In the genomic region with DNA sequence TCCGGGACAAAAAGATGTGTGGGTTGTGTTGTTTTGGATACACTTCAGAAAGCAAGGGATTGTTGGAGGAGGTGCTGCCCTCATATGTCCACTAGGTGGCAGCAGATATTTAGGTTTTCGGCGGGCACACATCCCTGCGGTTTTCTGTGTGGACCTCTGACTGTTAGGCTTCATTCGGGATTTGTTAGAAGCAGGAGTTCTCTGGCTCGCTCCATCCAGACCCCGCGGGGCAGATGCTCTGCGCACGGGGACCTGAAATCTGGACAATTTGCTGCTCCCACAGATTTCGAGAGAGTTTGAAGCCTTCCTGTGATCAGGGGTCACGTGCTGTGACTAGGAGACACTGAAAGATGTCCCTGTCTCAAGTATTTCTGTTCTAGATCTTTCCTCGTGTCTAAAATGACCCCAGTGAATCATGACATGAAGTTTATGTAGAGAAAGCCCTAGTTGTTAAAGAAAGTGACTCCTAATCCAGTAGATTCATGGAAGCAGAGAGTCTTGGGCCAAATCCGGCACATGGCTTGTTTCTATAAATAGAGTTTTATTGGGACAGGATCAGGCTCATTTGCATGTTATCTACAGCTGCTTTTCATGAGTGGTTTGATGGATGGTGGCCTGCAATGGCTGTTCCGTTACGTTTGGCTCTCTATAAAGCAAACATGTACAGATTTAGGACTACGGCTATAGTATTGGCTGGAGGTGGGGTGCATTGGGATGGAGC, we compare ENCODE assay signal across 8 mouse cellular contexts. TPM values are rescaled to one million over a fixed set of nuclear protein-coding genes. Genes with fewer than 3 reads are reported as not detected.
DNase-seq lines count a peak whose midpoint lies in the region; ATAC-seq lines count a peak whose summit lies in the region.

No protein-coding gene starts in this region.

- peak; percentile 45; the same call in 1 of the 2 replicates for ATAC-seq in intestine, embryonic 16.5 days
- no peak for ATAC-seq in limb, embryonic 12.5 days (ENCODE audit: insufficient number of reproducible peaks, insufficient read depth, low FRiP score, low TSS enrichment, low read depth)
- ATAC-seq in midbrain, embryonic 13.5 days, result peak; percentile 54; the same call in 1 of the 2 replicates

- peaks cover 39% of the 10 kb centered on the region for H3K27me3 ChIP-seq in embryonic facial prominence, embryonic 10.5 days (replicated peaks; ENCODE audit: low read depth, poor library complexity, severe bottlenecking)
- peaks cover 17% of the 10 kb centered on the region; the same call in 1 of the 2 replicates for H3K27me3 ChIP-seq in intestine, embryonic 16.5 days (replicated peaks; ENCODE audit: control insufficient read depth, insufficient read depth, low read length)
- peaks cover 33% of the 10 kb centered on the region for H3K27me3 ChIP-seq in limb, embryonic 12.5 days
- peaks cover 31% of the 10 kb centered on the region for H3K27me3 ChIP-seq in midbrain, embryonic 13.5 days

- DNase-seq in layer of hippocampus, adult 11-12 months (ENCODE audit: low spot score), result peak; percentile 79
- no peak for DNase-seq in layer of hippocampus, adult 9-10 months (ENCODE audit: low spot score)
- peak; percentile 81 for DNase-seq in embryonic facial prominence, embryonic 10.5 days (ENCODE audit: low spot score)
- DNase-seq in heart, adult 11 months, result peak; percentile 93
- peak; percentile 62 for DNase-seq in spleen, adult 12 weeks (ENCODE audit: low spot score)

- no peaks in the 10 kb centered on the region for H3K9me3 ChIP-seq in embryonic facial prominence, embryonic 10.5 days
- no peaks in the 10 kb centered on the region for H3K9me3 ChIP-seq in intestine, embryonic 16.5 days (ENCODE audit: control insufficient read depth, low read length)
- no peaks in the 10 kb centered on the region for H3K9me3 ChIP-seq in limb, embryonic 12.5 days
- no peaks in the 10 kb centered on the region for H3K9me3 ChIP-seq in midbrain, embryonic 13.5 days

- peak overlapping the region; percentile 50 for H3K4me2 ChIP-seq in intestine, embryonic 16.5 days (ENCODE audit: low read depth, low read length)
- H3K4me2 ChIP-seq in limb, embryonic 12.5 days, result peak overlapping the region; percentile 40
- peak overlapping the region; percentile 45 for H3K4me2 ChIP-seq in midbrain, embryonic 13.5 days (replicated peaks)

- H3K4me3 ChIP-seq in embryonic facial prominence, embryonic 10.5 days, result peak overlapping the region; percentile 38; the same call in 1 of the 2 replicates
- peak overlapping the region; percentile 31 for H3K4me3 ChIP-seq in intestine, embryonic 16.5 days (ENCODE audit: low read length)
- no peak overlapping the region for H3K4me3 ChIP-seq in limb, embryonic 12.5 days (replicated peaks)
- 0 out of 2 replicates have a peak overlapping the region, but pooled peaks have one; percentile 15 for H3K4me3 ChIP-seq in midbrain, embryonic 13.5 days (replicated peaks)

- no peak overlapping the region for H3K9ac ChIP-seq in intestine, embryonic 16.5 days (ENCODE audit: low read depth, low read length)
- H3K9ac ChIP-seq in limb, embryonic 12.5 days (replicated peaks), result no peak overlapping the region
- H3K9ac ChIP-seq in midbrain, embryonic 13.5 days (replicated peaks), result no peak overlapping the region; the same call in 1 of the 2 replicates

- no peaks in the 10 kb centered on the region for H3K36me3 ChIP-seq in embryonic facial prominence, embryonic 10.5 days (replicated peaks)
- H3K36me3 ChIP-seq in intestine, embryonic 16.5 days (ENCODE audit: control insufficient read depth, insufficient read depth, low read length), result no peaks in the 10 kb centered on the region
- H3K36me3 ChIP-seq in limb, embryonic 12.5 days, result no peaks in the 10 kb centered on the region
- H3K36me3 ChIP-seq in midbrain, embryonic 13.5 days, result no peaks in the 10 kb centered on the region

- 22% methylated on average over 17 of the region's 17 CpGs for WGBS in embryonic facial prominence, embryonic 10.5 days
- WGBS in intestine, embryonic 16.5 days, result 7% methylated on average over 17 of the region's 17 CpGs
- 16% methylated on average over 17 of the region's 17 CpGs for WGBS in limb, embryonic 12.5 days
- WGBS in midbrain, embryonic 13.5 days, result 16% methylated on average over 17 of the region's 17 CpGs

- H3K27ac ChIP-seq in embryonic facial prominence, embryonic 10.5 days (replicated peaks), result no peak overlapping the region
- H3K27ac ChIP-seq in intestine, embryonic 16.5 days (ENCODE audit: low read length), result no peak overlapping the region
- no peak overlapping the region for H3K27ac ChIP-seq in limb, embryonic 12.5 days
- no peak overlapping the region for H3K27ac ChIP-seq in midbrain, embryonic 13.5 days

- peaks cover 12% of the 10 kb centered on the region for H3K4me1 ChIP-seq in embryonic facial prominence, embryonic 10.5 days
- peaks cover 10% of the 10 kb centered on the region for H3K4me1 ChIP-seq in intestine, embryonic 16.5 days (ENCODE audit: control insufficient read depth, insufficient read depth, low read length)
- peaks cover 16% of the 10 kb centered on the region for H3K4me1 ChIP-seq in limb, embryonic 12.5 days (replicated peaks)
- H3K4me1 ChIP-seq in midbrain, embryonic 13.5 days (replicated peaks), result peaks cover 18% of the 10 kb centered on the region

RNA-seq across cellular contexts. Expression of a gene that starts 15.5 kb away (rescaled TPM):
- polyA plus RNA-seq in embryonic facial prominence, embryonic 10.5 days (2016; fragmentation: Nextera tagmentation; extraction: Ambion mirVana), result 65.2 and 65.9 TPM in 2 replicates
- 62.6 and 65.0 TPM in 2 replicates for polyA plus RNA-seq in intestine, embryonic 16.5 days (2015; fragmentation: Nextera tagmentation; extraction: Ambion mirVana)
- 72.9 and 73.8 TPM in 2 replicates for polyA plus RNA-seq in limb, embryonic 12.5 days (2016; fragmentation: Nextera tagmentation; extraction: Ambion mirVana)
- 74.0 and 75.3 TPM in 2 replicates for polyA plus RNA-seq in midbrain, embryonic 13.5 days (2015; fragmentation: Nextera tagmentation; extraction: Ambion mirVana)

RNA-seq across cellular contexts. Expression of a gene that starts 22.8 kb away (rescaled TPM):
- polyA plus RNA-seq in embryonic facial prominence, embryonic 10.5 days (2016; fragmentation: Nextera tagmentation; extraction: Ambion mirVana), result 343 and 353 TPM in 2 replicates
- 462 and 467 TPM in 2 replicates for polyA plus RNA-seq in intestine, embryonic 16.5 days (2015; fragmentation: Nextera tagmentation; extraction: Ambion mirVana)
- 510 and 528 TPM in 2 replicates for polyA plus RNA-seq in limb, embryonic 12.5 days (2016; fragmentation: Nextera tagmentation; extraction: Ambion mirVana)
- 601 and 620 TPM in 2 replicates for polyA plus RNA-seq in midbrain, embryonic 13.5 days (2015; fragmentation: Nextera tagmentation; extraction: Ambion mirVana)

RNA-seq across cellular contexts. Expression of a gene that starts 31.4 kb away (rescaled TPM):
- 127 and 133 TPM in 2 replicates for polyA plus RNA-seq in embryonic facial prominence, embryonic 10.5 days (2016; fragmentation: Nextera tagmentation; extraction: Ambion mirVana)
- 146 and 155 TPM in 2 replicates for polyA plus RNA-seq in intestine, embryonic 16.5 days (2015; fragmentation: Nextera tagmentation; extraction: Ambion mirVana)
- 156 and 159 TPM in 2 replicates for polyA plus RNA-seq in limb, embryonic 12.5 days (2016; fragmentation: Nextera tagmentation; extraction: Ambion mirVana)
- polyA plus RNA-seq in midbrain, embryonic 13.5 days (2015; fragmentation: Nextera tagmentation; extraction: Ambion mirVana), result 203 and 209 TPM in 2 replicates
